Mouse (Mus musculus): ENCODE measurements around the gene Ppdpf. TPM values are rescaled to one million over a fixed set of nuclear protein-coding genes. Genes with fewer than 3 reads are reported as not detected.
"Not testable (repeated sequence)": the region's sequence is repeated elsewhere in the genome, so short reads cannot be mapped to it uniquely, and the experiment has no call there.

Gene Ppdpf
- polyA plus RNA-seq, 1 experiment: 46.1 TPM

GRCm38 (mm10) chr2:181189321-181189720, 2.3 kb downstream of the Ppdpf start:
- peaks cover 20% of the 10 kb centered on the region for H3K4me1 ChIP-seq (ENCODE audit: control insufficient read depth, insufficient read depth, low read length)
- no peak overlapping the region for H3K27ac ChIP-seq (ENCODE audit: insufficient read depth, low read depth, low read length)
- TF ChIP-seq POLR2A (IDR thresholded peaks at IDR 0.05; ENCODE audit: borderline replicate concordance, low read depth, low read length) (no peak), CTCF (IDR thresholded peaks at IDR 0.05; ENCODE audit: low read depth, low read length) (no peak)
- no peak overlapping the region for H3K4me3 ChIP-seq (ENCODE audit: insufficient read depth, low read length)

GRCm38 (mm10) chr2:181191385-181191784, 4.3 kb downstream of the Ppdpf start:
- H3K27ac ChIP-seq (ENCODE audit: insufficient read depth, low read depth, low read length); H3K4me3 ChIP-seq (ENCODE audit: insufficient read depth, low read length): not testable (repeated sequence)
- H3K4me1 ChIP-seq (ENCODE audit: control insufficient read depth, insufficient read depth, low read length): peaks cover 20% of the 10 kb centered on the region

- H3K27ac ChIP-seq (ENCODE audit: insufficient read depth, low read depth, low read length): no peak overlapping the region
- H3K4me3 ChIP-seq (ENCODE audit: insufficient read depth, low read length): no peak overlapping the region
- peaks cover 20% of the 10 kb centered on the region for H3K4me1 ChIP-seq (ENCODE audit: control insufficient read depth, insufficient read depth, low read length)
- TF ChIP-seq POLR2A (IDR thresholded peaks at IDR 0.05; ENCODE audit: borderline replicate concordance, low read depth, low read length) (no peak), CTCF (IDR thresholded peaks at IDR 0.05; ENCODE audit: low read depth, low read length) (no peak)
Measured at GRCm38 (mm10) chr2:181191936-181192335, 4.9 kb downstream of the Ppdpf start.

- Histone ChIP-seq H3K4me1 (ENCODE audit: control insufficient read depth, insufficient read depth, low read length) (peaks cover 20% of the 10 kb centered on the region), H3K27ac (ENCODE audit: insufficient read depth, low read depth, low read length) (no peak overlapping the region), H3K4me3 (ENCODE audit: insufficient read depth, low read length) (no peak overlapping the region)
- TF ChIP-seq POLR2A (IDR thresholded peaks at IDR 0.05; ENCODE audit: borderline replicate concordance, low read depth, low read length): no peak
- TF ChIP-seq CTCF (IDR thresholded peaks at IDR 0.05; ENCODE audit: low read depth, low read length): no peak
Measured at GRCm38 (mm10) chr2:181193044-181193443, 6.0 kb downstream of the Ppdpf start.

GRCm38 (mm10) chr2:181196628-181197300, 9.7 kb downstream of the Ppdpf start:
- no peak overlapping the region for H3K4me3 ChIP-seq (ENCODE audit: insufficient read depth, low read length)
- TF ChIP-seq CTCF (IDR thresholded peaks at IDR 0.05; ENCODE audit: low read depth, low read length) (no peak), POLR2A (IDR thresholded peaks at IDR 0.05; ENCODE audit: borderline replicate concordance, low read depth, low read length) (no peak)
- H3K27ac ChIP-seq (ENCODE audit: insufficient read depth, low read depth, low read length): no peak overlapping the region
- peaks cover 8% of the 10 kb centered on the region for H3K4me1 ChIP-seq (ENCODE audit: control insufficient read depth, insufficient read depth, low read length)

- H3K27ac ChIP-seq (ENCODE audit: insufficient read depth, low read depth, low read length): no peak overlapping the region
- H3K4me1 ChIP-seq (ENCODE audit: control insufficient read depth, insufficient read depth, low read length): no peaks in the 10 kb centered on the region
- TF ChIP-seq CTCF (IDR thresholded peaks at IDR 0.05; ENCODE audit: low read depth, low read length) (no peak), POLR2A (IDR thresholded peaks at IDR 0.05; ENCODE audit: borderline replicate concordance, low read depth, low read length) (no peak)
- no peak overlapping the region for H3K4me3 ChIP-seq (ENCODE audit: insufficient read depth, low read length)
Measured at GRCm38 (mm10) chr2:181201606-181202005, 14.6 kb downstream of the Ppdpf start.

- no peak within 1 kb of the TSS for H3K4me3 ChIP-seq (ENCODE audit: insufficient read depth, low read length)
- no peak within 1 kb of the TSS for H3K27ac ChIP-seq (ENCODE audit: insufficient read depth, low read depth, low read length)
- H3K4me1 ChIP-seq (ENCODE audit: control insufficient read depth, insufficient read depth, low read length): no peaks in the 10 kb centered on the region
- no peak for TF ChIP-seq POLR2A (IDR thresholded peaks at IDR 0.05; ENCODE audit: borderline replicate concordance, low read depth, low read length)
- no peak for TF ChIP-seq CTCF (IDR thresholded peaks at IDR 0.05; ENCODE audit: low read depth, low read length)
Measured at GRCm38 (mm10) chr2:181202422-181202821, 15.4 kb downstream of the Ppdpf start, which contains the start of gene Ptk6. TSS of gene Ptk6 (minus strand) at chr2:181202789.

GRCm38 (mm10) chr2:181202886-181203285, 15.8 kb downstream of the Ppdpf start:
- Histone ChIP-seq H3K4me1 (ENCODE audit: control insufficient read depth, insufficient read depth, low read length) (no peaks in the 10 kb centered on the region), H3K4me3 (ENCODE audit: insufficient read depth, low read length) (no peak overlapping the region), H3K27ac (ENCODE audit: insufficient read depth, low read depth, low read length) (no peak overlapping the region)
- TF ChIP-seq POLR2A (IDR thresholded peaks at IDR 0.05; ENCODE audit: borderline replicate concordance, low read depth, low read length) (no peak), CTCF (IDR thresholded peaks at IDR 0.05; ENCODE audit: low read depth, low read length) (no peak)

- no peak overlapping the region for H3K27ac ChIP-seq (ENCODE audit: insufficient read depth, low read depth, low read length)
- no peak overlapping the region for H3K4me3 ChIP-seq (ENCODE audit: insufficient read depth, low read length)
- TF ChIP-seq CTCF (IDR thresholded peaks at IDR 0.05; ENCODE audit: low read depth, low read length) (no peak), POLR2A (IDR thresholded peaks at IDR 0.05; ENCODE audit: borderline replicate concordance, low read depth, low read length) (no peak)
- H3K4me1 ChIP-seq (ENCODE audit: control insufficient read depth, insufficient read depth, low read length): no peaks in the 10 kb centered on the region
Measured at GRCm38 (mm10) chr2:181205678-181206077, 18.6 kb downstream of the Ppdpf start.

- Histone ChIP-seq H3K27ac (ENCODE audit: insufficient read depth, low read depth, low read length) (no peak overlapping the region), H3K4me3 (ENCODE audit: insufficient read depth, low read length) (no peak overlapping the region), H3K4me1 (ENCODE audit: control insufficient read depth, insufficient read depth, low read length) (no peaks in the 10 kb centered on the region)
- TF ChIP-seq POLR2A (IDR thresholded peaks at IDR 0.05; ENCODE audit: borderline replicate concordance, low read depth, low read length) (no peak), CTCF (IDR thresholded peaks at IDR 0.05; ENCODE audit: low read depth, low read length) (no peak)
Measured at GRCm38 (mm10) chr2:181206118-181206517, 19.1 kb downstream of the Ppdpf start.
